Mouse (Mus musculus) neutrophil, adult 59 days (primary cell): ENCODE data around the gene Enpp5. TPM values are rescaled to one million over a fixed set of nuclear protein-coding genes. Genes with fewer than 3 reads are reported as not detected.

Source experiments
- total RNA-seq, 2 experiments: library from RNA; stranded (reverse); gene quantifications; 1 replicate in 1 of 2; 2 replicates in 1 of 2; pipeline ENCODE4 v1.2.4; 2023

The Enpp5 gene
- 1 to 10 TPM; 5.6 to 8.2 TPM for total RNA-seq

GRCm38 (mm10) chr17:44078631-44079350 lies at the start of gene Enpp5:
Gene Enpp5, plus strand, starts transcription at chr17:44078813.

GRCm38 (mm10) chr17:44105287-44106138 lies 26.9 kb downstream of the Enpp5 start, which contains the start of gene Enpp4:
Gene Enpp4, minus strand, starts transcription at chr17:44105809.

Other genes starting within 250 kb of the Enpp5 start
- 1 to 10 TPM; 4.0 to 4.8 TPM for gene Enpp4, start 27.0 kb downstream of the Enpp5 start, total RNA-seq
- under 1 TPM; 0.11 to 0.18 TPM for gene Clic5, start 109.8 kb downstream of the Enpp5 start, total RNA-seq